Mouse (Mus musculus): Measurements from ENCODE around the gene Heg1.

GRCm38 (mm10) chr16:33675848-33676184 lies 8.4 kb upstream of the Heg1 start:
- TF ChIP-seq CTCF (IDR thresholded peaks at IDR 0.05; ENCODE audit: low read depth) (no peak), EP300 (IDR thresholded peaks at IDR 0.05; ENCODE audit: low read depth) (no peak)
